Mouse (Mus musculus): ENCODE data around the gene Dctn3.

DNA sequence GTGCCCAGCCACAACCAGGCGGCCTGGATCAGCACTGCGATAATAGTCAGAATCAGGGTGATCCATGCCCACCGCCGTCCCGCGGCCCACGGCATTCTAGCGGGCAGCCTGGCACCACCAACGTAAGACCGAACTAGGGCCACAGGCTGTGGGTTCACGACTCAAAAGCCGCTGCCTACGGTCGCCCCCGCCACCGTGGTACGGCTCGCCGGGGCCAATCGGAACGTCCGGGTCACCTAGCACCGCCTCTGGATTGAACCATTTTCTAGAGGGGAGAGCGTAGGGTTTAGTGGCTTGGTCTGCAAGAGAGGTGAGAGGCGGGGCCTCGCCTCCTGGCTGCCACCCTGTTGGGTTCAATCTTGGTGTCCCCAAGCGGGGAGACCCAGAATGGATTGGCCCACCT lies 18.2 kb upstream of the Dctn3 start:
- TF ChIP-seq POLR2A (IDR thresholded peaks at IDR 0.05; ENCODE audit: low read depth, low read length) (peak; percentile 86), CTCF (IDR thresholded peaks at IDR 0.05; ENCODE audit: extremely low read depth, insufficient read depth, insufficient read length, insufficient replicate concordance) (no peak)

All from spleen, adult 2 months (tissue).